Mouse (Mus musculus) spleen, postnatal 10 days (tissue): ENCODE results near the gene Chdh.

Source experiments
- DNase-seq, 2 experiments: peaks; one replicate each; pipeline ENCODE4 v3.0.0; 2021 to 2022; ENCODE audit warnings: low spot score in 2 of 2

The Chdh gene

DNA sequence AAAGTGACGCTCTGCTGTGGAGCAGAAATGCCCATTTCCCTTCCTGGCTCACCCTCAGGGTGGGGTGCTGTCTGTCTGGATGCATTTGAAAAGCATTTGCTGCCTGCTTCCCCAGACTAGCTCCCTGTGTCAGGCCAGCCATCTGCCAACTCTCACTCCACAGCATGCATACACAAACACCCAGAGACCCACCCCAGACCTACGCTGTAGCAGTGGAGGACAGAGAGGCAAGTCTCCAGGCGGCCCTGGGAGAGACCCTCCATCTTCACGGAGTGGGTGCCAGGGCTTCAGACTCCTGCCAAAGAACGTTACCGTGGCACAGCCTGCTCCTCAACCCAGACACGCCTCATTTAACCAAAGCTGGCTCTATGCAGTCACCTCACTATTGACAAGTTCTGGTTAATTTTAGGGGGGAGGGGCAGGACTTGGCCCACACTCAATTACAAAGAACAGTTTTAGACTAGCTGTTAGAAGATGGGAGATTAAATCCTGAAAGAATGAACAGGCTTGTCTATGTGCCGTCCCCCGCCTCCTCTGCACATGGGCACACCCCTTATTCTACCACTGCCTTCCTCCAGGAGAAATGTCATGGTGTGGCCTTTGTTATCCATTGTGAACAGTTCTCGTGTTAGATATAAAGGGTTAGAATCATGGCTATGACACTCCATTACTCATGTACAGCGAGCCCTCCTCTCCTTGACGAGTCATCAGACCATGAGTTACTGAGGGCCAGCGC lies 47.4 kb downstream of the Chdh start:
- DNase-seq = no peak

DNA sequence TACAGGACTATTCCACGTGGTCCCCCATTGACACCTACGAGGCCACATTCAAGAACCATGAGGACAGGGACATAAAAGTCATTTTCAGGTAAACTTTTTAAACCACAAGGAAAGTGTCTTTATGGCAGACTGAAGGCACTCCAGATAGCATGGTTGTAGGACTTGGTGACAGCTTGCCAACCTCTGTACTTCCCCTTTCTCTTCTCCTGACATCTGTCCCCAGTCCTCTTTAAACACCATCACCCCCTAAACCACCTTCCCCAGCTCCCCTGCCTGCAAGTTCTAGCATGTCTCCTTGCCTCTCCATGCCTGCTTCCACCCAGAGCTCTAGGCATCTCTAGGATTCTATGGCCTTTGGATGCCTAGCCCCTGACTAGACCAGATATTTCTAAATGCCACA lies 56.0 kb downstream of the Chdh start:
- no peak for DNase-seq

DNA sequence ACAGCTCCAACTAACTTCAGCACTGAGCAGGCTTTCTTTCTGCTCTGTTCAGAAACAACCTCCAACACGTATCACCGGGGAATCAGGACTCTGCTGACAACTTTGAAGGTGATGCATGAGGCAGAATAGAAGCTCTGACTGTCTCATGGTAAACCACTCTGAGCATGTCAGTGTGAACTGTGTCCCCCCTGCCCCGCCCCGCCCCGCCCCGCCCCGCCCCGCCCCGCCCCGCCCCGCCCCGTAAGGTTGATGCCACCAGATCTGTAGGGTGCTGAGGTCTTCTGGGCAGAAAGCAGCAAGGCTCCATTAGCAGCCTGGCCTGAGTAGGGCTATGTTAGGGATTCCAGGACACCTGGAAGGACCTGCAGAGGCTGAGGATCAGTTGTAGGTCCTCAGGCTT lies 57.9 kb downstream of the Chdh start:
- no peak for DNase-seq

DNA sequence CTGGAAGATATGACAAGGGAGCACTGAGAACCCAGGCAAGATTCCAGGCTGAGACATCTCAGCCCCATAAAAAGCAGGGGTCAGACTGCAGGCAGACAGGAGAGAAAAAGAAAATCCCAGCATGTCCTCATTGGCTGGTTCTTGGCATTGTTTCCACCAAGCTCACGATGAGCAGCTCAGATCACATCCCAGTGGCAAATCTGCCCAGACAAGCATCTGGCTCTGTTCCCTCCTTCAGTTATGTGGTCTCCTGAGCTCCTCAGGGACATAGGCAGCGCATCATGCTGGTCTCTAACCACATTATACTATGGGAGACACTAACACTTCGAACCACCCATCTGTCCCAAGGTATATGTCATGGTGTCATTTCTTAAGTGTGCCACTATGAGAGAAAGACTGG lies 59.7 kb downstream of the Chdh start:
- no peak for DNase-seq

DNA sequence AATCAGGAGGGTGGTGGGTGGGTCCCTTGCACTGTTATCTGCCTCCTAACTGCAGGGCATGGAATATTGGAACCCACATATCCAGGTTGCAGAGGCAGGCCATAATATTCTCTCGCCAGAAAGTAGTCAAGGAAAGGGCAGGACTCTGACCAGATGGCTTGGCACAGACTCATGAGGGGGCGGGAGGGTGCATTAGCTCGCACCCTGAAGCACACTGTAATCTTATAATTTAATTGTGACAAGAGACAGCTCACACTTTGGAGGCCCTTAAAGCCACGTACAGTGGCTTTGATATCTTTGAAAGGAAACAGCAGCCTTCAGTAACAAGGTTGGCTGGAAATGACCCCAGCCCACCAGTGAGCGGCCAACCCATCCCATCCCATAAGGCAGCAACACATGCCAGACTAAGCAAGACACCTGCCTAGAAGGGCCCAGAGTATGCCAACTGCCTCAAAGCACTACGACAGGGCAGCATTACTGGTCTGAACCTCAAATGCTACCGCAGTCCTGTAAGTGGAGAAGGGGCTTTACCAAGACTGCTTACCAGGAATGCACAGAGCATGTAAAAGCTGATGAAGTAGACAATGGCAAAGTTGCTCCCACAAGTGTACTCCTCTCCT lies 66.6 kb downstream of the Chdh start:
- no peak for DNase-seq

DNA sequence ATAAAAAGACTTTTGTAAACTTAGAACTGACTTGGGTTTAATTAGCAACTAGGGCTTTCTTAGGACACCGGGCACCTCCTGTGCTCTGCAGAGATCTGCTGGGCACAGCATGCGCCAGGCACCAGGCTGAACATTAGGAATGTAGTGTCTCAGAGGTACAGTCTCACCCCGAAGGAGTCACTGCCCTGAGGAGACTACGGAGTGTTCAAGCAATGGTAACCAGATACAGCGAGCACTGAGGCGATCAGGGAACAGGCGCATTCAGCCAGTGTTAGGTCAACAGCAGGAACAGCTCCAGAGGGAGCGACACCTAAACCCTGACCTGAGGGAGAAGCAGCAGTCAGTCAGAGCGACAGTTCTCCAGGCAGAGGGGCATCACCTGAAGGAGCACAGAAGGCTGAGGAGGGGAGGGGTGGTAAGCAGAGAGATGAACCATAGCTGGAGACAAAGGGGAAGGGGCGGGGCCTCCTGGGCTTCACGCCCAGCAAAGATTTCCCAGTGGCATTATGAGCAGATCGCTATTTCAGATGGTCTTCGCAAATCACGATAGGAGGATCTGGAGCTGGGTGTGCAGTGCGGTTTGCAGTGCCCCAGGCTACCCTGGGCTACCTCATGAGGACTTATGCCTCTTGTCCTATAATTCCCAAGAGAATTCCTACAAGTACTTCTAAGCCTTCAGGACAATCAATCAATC lies 69.4 kb downstream of the Chdh start:
- DNase-seq = no peak

DNA sequence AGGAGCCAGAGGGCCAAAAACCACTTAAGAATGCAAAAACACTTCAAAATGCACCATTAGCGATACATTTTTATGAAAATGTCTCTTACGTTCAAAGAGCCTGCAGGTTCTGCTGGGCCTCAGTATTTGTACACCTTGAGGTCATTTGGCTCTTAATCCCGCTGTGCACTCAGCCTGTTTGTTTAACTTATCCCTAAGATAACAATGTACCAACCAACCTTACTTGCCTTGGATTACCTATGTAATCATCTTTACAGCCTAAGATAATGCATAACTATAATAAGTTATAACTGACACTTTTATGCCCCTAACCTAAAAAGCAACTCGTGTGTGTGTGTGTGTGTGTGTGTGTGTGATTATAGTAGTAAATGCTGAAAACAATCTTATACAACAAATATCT lies 70.9 kb downstream of the Chdh start:
- DNase-seq = no peak
